Comparison of ENCODE assay signal across 26 mouse cellular contexts in the genomic region with DNA sequence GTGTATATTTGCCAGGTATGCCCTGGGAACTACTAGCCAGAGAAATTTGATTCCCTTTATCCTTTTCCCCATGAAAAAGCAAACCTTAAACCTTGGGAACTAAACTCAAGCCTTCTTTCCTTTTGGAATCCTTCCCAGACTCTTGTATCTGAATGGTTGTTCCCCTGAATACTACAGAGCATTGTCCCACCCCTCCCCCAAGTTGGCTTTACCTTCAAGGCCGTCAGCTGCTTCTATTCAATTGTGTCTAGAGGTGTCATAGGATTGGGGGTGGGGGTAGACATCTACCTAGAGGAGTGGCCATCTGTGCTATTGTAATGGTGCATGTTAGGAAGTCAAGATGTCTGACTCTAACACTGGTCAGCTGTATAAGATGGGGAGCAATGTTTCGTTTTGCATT.
"Had no signal": no experiment of that assay in that cellular context is flagged by ENCODE, and none has a peak within 500 bp of the region (broad histone marks: within the 10 kb centered on the region; RNA-seq: fewer than 3 reads in every experiment).

No protein-coding gene starts in this region.

- H3K4me1 ChIP-seq: intestine, embryonic 15.5 days; limb, embryonic 13.5 days; liver, embryonic 13.5 days; liver, embryonic 15.5 days had no signal

- ATAC-seq: inflammation-experienced regulatory T-cells, adult 6 months; intestine, embryonic 15.5 days; intestine, postnatal 0 days; liver, postnatal 0 days had no signal

- H3K36me3 ChIP-seq: hindbrain, embryonic 10.5 days; hindbrain, embryonic 13.5 days; hindbrain, embryonic 15.5 days; intestine, embryonic 15.5 days; limb, embryonic 13.5 days; liver, embryonic 13.5 days; liver, embryonic 15.5 days had no signal

- H3K9me3 ChIP-seq: hindbrain, embryonic 10.5 days; hindbrain, embryonic 13.5 days; hindbrain, embryonic 15.5 days; intestine, embryonic 15.5 days; limb, embryonic 13.5 days; liver, embryonic 13.5 days; liver, embryonic 15.5 days had no signal

- H3K4me3 ChIP-seq: gastrocnemius, adult 2 months; heart, adult 2 months; hindbrain, embryonic 10.5 days; hindbrain, embryonic 13.5 days; hindbrain, embryonic 15.5 days; intestine, embryonic 15.5 days; layer of hippocampus, adult 2 months; left cerebral cortex, adult 2 months; limb, embryonic 13.5 days; liver, embryonic 13.5 days; liver, embryonic 15.5 days had no signal

- H3K9ac ChIP-seq: hindbrain, embryonic 13.5 days; hindbrain, embryonic 15.5 days; intestine, embryonic 15.5 days; limb, embryonic 13.5 days; liver, embryonic 13.5 days; liver, embryonic 15.5 days; liver, postnatal 0 days had no signal

- DNase-seq: gastrocnemius, adult 2 months; gastrocnemius, postnatal 10 days; gastrocnemius, postnatal 25 days; heart, adult 2 months; heart, postnatal 10 days; heart, postnatal 4 days; kidney, adult 18-20 months; kidney, adult 8-10 months; kidney, postnatal 10 days; kidney, postnatal 25 days; kidney, postnatal 4 days; liver; liver, embryonic 13.5 days; liver, postnatal 0 days had no signal

- H3K27ac ChIP-seq: gastrocnemius, adult 2 months; heart, adult 2 months; hindbrain, embryonic 10.5 days; hindbrain, embryonic 13.5 days; hindbrain, embryonic 15.5 days; intestine, embryonic 15.5 days; layer of hippocampus, adult 2 months; left cerebral cortex, adult 2 months; limb, embryonic 13.5 days; liver, embryonic 13.5 days; liver, embryonic 15.5 days had no signal

- H3K27me3 ChIP-seq: hindbrain, embryonic 13.5 days; hindbrain, embryonic 15.5 days; intestine, embryonic 15.5 days; limb, embryonic 13.5 days; liver, embryonic 13.5 days; liver, embryonic 15.5 days had no signal

- H3K4me2 ChIP-seq: heart, embryonic 11.5 days; hindbrain, embryonic 13.5 days; hindbrain, embryonic 15.5 days; intestine, embryonic 15.5 days; limb, embryonic 13.5 days; liver, embryonic 11.5 days; liver, embryonic 13.5 days; liver, embryonic 15.5 days had no signal
